Mouse (Mus musculus) thymus, postnatal 4 days (tissue): ENCODE measurements around the gene Pmepa1.

Source experiments
- DNase-seq: peaks from one replicate; pipeline ENCODE4 v3.0.0; 2021

The Pmepa1 gene

DNA sequence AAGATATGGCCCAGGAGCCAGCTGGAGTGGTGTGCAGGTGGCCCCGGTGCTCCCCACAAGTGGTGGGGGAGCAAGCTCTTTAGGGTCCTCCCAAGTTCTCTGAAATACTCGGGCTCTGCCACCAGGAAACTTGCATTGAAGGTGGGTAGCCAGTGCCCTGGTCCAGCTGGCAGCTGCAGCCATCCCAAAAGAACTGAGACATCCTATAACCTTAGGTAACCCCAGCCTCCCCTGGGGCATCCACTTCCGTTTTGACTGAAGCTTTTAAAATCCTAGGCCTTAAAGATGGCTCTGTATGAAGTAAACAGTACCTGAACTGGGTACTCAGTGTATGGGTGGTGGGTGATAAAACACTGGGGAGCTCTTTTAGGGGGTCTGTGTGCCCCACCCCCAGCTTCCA, 52.8 kb downstream of the Pmepa1 start:
- DNase-seq: peak; percentile 35

- peak; percentile 5 for DNase-seq
Measured at GRCm38 (mm10) chr2:173220754-173221153, 55.6 kb downstream of the Pmepa1 start.

GRCm38 (mm10) chr2:173219256-173219954, 56.9 kb downstream of the Pmepa1 start:
- peak; percentile 74 for DNase-seq

DNA sequence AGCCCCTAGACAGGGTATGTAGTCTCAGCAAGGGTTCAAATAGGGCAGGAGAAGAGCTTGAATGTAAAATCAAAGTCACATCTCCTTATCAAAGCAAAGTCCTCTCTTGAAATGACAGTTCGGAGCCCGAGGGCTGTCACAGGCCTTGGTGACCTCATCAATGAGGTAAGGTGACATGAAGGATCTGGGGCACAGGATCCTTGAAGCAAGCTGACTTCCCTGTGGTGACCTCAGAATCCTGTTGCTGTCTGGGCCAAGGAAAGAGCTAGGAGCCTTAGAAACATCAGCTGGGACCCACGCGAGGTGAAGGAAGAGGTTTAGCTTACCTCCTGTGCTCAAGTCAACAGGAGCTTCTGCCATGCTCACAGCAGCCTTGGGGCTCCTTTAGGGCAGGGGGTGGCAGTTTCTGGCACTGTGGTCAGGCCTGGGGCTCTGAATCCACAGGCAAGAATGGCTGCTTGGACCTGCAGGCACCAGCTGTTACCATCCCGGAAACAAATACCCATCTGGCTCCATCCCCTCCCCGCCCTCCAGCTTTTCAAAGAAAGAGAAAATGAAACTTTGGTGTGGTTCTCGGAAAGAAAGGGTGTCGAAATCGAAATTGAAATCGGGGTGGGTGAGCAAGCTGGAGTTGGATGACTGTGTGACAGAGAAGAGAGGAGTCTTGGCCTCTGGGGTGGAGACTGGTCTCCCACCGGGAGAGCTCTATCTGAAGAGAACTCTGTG, 57.8 kb downstream of the Pmepa1 start, which contains the start of gene Zbp1:
TSS of gene Zbp1 (minus strand) at position 508 of the 726 bp plus-strand sequence.
- DNase-seq: peak; percentile 61

- no peak for DNase-seq
Measured at GRCm38 (mm10) chr2:173217763-173218258, 58.5 kb downstream of the Pmepa1 start.

DNA sequence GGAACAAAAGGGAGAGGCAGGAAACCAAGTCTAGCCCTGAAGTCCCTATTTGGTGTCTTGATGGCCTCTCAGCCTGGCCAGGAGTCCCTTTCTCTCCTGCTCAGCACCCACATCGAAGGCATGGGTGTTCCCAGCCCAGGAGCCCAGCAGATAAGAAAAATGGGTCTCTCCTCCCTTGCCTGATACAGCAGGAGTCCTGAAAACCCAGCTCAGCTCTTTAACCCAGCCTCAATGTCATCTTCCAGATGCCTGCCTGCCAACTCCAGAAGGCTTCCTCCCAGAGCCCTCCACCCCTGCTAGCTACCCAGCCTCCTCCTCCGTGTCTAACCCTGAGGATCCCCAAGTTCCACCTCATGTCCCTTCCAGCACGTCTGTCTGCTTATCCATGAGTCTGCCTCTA, 59.1 kb downstream of the Pmepa1 start:
- DNase-seq: peak; percentile 11

DNA sequence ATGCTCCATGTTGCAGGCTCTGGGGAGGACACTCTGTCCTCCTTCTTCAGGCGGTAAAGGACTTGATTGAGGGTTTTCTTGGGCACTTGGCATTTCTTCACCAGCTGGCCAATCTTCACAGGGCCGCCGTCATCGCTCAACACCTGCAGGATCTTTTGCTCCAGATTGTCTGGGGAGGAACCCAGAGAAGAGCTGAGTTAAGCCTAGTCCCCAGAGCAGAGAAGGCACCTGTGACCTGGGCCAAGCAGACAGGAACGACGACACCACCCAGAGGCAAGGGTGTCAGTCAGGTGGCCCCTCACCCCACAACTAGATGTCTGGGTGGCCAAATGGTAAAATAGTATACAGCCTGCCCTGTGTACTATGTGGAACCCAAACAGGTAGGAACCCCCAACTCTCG, 59.5 kb downstream of the Pmepa1 start:
- peak; percentile 28 for DNase-seq

GRCm38 (mm10) chr2:173212227-173212626, 64.1 kb downstream of the Pmepa1 start:
- no peak for DNase-seq

DNA sequence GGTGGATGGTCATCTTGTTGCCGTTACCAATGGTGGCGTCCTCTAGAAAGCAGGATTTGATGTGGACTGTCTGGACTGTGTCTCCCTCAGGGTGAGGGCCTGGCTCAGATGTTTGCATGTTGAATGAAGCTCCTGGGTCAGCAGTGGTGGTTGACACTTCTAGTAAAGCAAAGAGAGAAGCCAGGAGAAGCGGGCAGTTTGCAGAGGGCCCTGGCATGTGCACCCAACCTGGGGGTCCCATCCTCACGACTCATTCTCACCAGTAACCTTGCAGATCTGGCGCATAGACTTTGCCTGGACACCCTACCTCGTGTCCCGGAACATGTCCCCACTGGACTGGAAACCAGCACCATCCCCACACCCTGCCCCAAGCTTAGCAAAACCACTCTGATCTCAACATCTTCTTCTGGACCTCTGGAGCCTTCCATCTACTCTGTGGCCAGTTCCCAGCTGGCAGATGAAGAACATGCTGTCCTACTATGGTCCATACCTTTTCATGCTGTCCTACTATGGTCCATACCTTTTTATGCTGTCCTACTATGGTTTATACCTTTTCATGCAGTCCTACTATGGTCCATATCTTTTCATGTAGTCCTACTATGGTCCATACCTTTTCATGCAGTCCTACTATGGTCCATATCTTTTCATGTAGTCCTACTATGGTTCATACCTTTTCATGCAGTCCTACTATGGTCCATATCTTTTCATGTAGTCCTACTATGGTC, 67.1 kb downstream of the Pmepa1 start:
- DNase-seq: no peak

DNA sequence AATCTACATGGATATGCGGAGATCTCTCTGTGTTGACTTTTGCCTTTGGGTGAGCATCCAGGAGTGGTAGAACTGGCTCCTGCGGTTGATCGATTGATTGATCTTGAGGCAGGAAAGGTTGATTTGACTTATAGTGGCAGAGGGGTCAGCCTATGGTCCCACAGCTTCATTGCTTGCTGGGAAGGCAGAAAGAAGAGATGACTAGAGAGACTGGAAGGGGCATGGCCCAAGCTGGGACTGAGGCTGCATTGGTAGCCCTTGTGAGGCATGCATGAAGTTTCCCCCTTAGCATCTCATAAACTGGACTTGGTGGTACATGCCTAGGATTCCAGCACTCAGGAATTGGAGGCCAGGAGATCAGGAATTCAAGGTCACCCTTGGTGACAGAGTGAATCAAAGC, 69.3 kb downstream of the Pmepa1 start:
- no peak for DNase-seq

- DNase-seq: no peak
Measured at GRCm38 (mm10) chr2:173205563-173206099, 70.7 kb downstream of the Pmepa1 start.

DNA sequence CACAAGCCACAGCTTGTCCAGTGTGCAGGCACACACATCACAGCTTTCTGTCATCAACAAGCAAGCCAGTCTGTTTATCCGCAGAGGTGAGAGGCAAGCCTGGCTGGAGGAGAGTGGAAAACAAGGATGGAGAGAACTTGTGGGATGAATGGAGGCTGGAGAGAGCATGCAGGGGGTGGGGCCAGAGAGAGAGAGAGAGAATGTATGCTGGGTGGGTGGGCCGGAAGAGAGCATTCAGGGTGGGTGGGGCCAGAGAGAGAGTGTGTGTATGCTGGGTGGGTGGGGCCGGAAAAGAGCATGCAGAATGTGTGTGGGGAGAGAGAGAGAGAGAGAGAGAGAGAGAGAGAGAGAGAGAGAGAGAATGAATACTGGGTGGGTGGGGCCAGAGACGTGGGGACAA, 71.7 kb downstream of the Pmepa1 start:
- no peak for DNase-seq

DNA sequence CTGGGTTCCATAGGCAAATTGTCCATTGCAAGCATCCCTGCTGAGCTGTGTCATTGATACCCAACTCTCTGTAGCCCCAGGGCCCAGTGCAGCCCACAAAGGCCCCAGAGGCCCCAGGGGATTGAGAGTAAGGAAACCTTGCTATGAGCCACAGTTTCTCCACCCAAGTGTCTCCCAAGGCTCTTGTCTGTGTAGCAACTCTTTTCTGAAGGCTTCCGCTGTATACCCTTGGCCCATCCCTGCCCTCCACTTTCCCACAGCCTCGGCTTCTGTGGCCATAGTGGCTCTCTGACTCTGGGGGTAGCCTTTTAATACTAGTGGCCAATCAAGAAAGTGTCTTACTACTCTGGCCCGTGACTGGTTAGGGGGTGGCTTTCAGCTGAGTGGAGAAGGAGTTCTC, 72.6 kb downstream of the Pmepa1 start:
- no peak for DNase-seq

DNA sequence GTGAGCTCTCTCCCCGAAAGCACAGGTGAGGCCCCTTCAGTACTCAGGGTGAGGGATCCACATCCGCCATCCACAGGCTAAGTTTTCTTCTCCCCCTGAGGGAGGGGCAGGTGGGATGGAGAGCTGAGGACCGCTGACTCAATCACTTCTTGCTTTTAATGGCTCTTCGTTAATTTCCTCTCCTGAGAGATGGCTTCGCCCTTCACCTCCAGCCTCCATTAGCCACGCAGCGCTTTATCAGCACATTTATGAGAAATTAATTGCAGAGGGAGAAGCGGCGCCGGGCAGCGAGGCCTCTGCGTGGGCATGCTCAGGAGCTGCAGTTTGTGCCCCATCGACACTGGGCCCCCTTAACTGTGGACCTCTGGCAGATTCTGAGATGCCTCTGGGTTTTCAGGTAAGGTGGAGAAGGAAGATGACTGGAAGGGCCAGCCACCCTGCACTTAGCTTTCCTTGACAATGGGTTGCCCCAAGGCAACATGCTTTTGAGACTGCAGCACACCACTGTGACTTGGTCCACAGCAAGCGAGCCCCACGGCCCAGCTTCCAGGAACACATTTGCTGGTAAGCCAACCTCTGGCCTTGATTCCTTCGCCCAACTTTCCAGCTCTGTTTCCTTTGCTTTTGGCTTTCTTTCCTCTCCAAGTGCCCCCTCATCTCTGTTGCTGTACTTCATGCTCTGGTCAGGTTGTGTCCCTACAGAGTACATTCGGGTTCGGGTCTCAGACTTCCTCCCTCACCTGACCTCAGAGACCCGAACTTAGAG, 73.2 kb downstream of the Pmepa1 start:
- DNase-seq: no peak

DNA sequence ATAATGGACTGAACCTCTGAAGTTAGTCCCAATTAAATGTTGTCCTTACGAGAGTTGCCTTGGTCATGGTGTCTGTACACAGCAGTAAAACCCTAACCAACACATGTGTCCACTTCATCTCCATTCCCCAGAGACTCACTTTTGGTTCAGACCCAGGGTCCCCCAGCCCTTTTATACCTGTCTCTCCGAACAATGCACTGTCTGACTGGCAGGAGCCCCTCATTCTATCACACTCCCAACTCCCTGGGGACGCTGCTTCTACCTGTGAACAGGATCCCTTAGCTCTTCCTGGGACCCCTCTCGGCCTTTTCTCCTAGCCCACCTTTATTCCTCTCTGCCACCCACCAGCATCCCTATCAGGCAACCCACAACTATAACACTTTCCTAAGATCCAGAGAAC, 81.5 kb downstream of the Pmepa1 start:
- DNase-seq: no peak

GRCm38 (mm10) chr2:173187182-173187855, 89.0 kb downstream of the Pmepa1 start:
- no peak for DNase-seq

DNA sequence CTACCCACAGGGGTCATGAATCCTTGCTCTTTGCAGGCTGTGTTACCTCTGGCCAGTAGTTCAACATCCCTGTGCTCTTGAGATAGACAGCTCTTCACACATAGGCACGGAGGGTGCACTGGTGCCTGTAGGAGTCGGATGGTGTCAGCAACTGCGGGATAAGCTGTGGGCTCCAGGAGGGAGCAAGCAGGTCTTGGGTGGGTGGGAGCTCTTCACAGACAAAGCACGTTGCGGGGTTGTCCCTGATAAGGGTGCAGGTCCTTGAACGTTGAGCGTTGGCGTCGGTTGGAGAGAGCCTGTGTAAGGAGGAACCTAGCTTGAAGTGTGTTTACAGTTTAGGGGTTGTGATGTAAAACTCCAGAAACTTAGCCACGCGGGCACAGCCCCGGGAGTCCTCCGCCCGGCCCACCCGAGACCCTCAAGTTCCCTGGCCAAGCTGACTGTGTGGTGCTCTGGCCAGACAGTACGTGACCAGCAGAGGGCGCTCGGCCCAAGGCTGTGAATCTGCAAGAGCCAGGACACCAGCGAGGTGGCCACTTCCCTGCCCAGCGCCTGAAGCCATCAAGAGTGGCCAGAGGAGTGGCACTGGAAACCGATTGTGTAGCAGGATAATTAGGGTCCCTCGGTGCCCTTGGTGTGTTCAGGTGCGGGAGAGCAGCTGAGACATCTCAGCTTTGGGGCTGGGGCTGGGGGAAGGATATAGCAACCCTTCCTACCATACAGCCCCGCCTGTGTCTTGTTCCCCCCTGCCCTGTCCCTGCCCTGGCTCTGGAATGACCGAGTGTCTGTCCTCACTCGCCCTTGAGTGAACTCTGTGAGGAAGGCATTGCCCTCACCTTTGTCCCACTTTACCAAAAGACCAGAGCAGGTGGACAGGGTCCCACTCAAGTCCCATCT, 90.0 kb downstream of the Pmepa1 start:
- peak; percentile 93 for DNase-seq

GRCm38 (mm10) chr2:173185282-173185681, 91.1 kb downstream of the Pmepa1 start:
- no peak for DNase-seq

- DNase-seq: no peak
Measured at GRCm38 (mm10) chr2:173184475-173185080, 91.8 kb downstream of the Pmepa1 start.

DNA sequence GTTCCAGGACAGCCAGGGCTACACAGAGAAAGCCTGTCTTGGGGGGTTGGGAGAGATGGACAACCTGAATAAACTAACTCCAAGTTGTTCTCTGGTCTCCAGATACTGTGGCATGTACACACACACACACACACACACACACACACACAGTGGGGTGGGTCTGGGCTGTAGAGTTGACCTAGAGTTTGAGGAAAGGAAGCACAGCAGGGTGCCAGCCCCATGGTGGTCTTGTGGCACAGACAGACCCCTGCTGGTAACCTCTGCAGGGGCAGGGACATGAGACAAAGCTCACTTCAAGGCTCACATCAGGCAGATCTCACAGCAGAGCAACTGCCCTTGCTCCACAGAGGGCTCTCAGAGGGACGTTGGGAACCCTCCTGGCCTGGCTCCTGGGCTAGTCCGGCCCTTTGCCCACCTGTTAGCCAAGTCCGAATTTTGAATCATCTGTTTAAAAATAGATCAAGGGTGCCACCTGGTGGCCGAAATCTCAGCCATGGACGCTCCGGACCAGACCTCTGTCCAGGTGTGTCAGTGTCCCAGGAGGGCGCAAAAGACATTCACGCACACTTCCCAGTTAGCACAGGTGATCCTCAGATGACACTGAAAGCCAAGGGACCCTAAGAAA, 92.4 kb downstream of the Pmepa1 start:
- DNase-seq: peak; percentile 81
